ENCODE assay signal across 10 mouse cellular contexts in the genomic region with DNA sequence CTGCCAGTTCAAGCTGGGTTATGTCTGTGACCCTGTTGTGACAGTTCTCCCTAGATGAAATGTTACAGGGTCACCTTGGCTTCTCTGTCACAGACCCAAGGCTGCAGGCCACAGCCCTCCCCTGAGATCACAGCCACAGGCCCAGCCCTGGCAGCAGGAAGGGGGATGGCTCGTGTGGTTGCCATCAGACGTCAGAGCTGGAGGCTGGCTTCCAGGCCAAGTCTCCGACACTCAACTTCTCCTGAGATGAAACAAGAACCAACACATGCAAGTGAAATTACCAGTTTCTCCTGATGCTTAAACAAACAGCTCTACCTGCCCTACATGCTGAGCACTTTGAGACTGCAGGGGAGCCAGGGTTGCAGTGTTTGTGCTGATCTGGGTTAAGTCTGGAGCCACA.
DNase-seq lines count a peak whose midpoint lies in the region; ATAC-seq and TF ChIP-seq lines count a peak whose summit lies in the region.
"Had no signal": no experiment of that assay in that cellular context is flagged by ENCODE, and none has a peak within 500 bp of the region (broad histone marks: within the 10 kb centered on the region; RNA-seq: fewer than 3 reads in every experiment).

No protein-coding gene starts in this region.

- H3K4me1 ChIP-seq in embryonic facial prominence, embryonic 14.5 days (ENCODE audit: control insufficient read depth, insufficient read depth, low read length), result peaks cover 25% of the 10 kb centered on the region
- peaks cover 50% of the 10 kb centered on the region for H3K4me1 ChIP-seq in limb, embryonic 10.5 days
- 0 out of 2 replicates have a peak, but pooled peaks cover 2% of the 10 kb centered on the region for H3K4me1 ChIP-seq in stomach, postnatal 0 days (replicated peaks; ENCODE audit: control insufficient read depth, insufficient read depth)
- H3K4me1 ChIP-seq in midbrain, embryonic 10.5 days, result peaks cover 32% of the 10 kb centered on the region

- 48% methylated on average over 3 of the region's 3 CpGs for WGBS in embryonic facial prominence, embryonic 14.5 days
- WGBS in limb, embryonic 10.5 days, result 13% methylated on average over 3 of the region's 3 CpGs
- 30% methylated on average over 3 of the region's 3 CpGs for WGBS in stomach, postnatal 0 days
- WGBS in midbrain, embryonic 10.5 days, result 62% methylated on average over 3 of the region's 3 CpGs

- H3K4me3 ChIP-seq in embryonic facial prominence, embryonic 14.5 days (ENCODE audit: low read depth, low read length), result no peak overlapping the region
- no peak overlapping the region for H3K4me3 ChIP-seq in limb, embryonic 10.5 days
- no peak overlapping the region for H3K4me3 ChIP-seq in stomach, postnatal 0 days (ENCODE audit: low read depth, low read length)
- no peak overlapping the region for H3K4me3 ChIP-seq in midbrain, embryonic 10.5 days
- H3K4me3 ChIP-seq: limb, embryonic 15.5 days had no signal

- no peaks in the 10 kb centered on the region for H3K36me3 ChIP-seq in embryonic facial prominence, embryonic 14.5 days (ENCODE audit: control insufficient read depth, insufficient read depth, low read length)
- no peaks in the 10 kb centered on the region for H3K36me3 ChIP-seq in limb, embryonic 10.5 days
- no peaks in the 10 kb centered on the region for H3K36me3 ChIP-seq in stomach, postnatal 0 days (ENCODE audit: control insufficient read depth, insufficient read depth, low read length)
- H3K36me3 ChIP-seq in midbrain, embryonic 10.5 days, result no peaks in the 10 kb centered on the region
- H3K36me3 ChIP-seq: limb, embryonic 15.5 days had no signal

- H3K9me3 ChIP-seq in embryonic facial prominence, embryonic 14.5 days (ENCODE audit: control insufficient read depth, low read length), result no peaks in the 10 kb centered on the region
- H3K9me3 ChIP-seq in limb, embryonic 10.5 days (replicated peaks), result no peaks in the 10 kb centered on the region
- H3K9me3 ChIP-seq in stomach, postnatal 0 days (ENCODE audit: control insufficient read depth, low read length), result no peaks in the 10 kb centered on the region
- no peaks in the 10 kb centered on the region for H3K9me3 ChIP-seq in midbrain, embryonic 10.5 days (replicated peaks)
- H3K9me3 ChIP-seq: limb, embryonic 15.5 days had no signal

- DNase-seq in thymus, postnatal 14 days, result peak; percentile 4
- no peak for DNase-seq in thymus, postnatal 10 days (ENCODE audit: low spot score in 2 of 2)
- DNase-seq in embryonic facial prominence, embryonic 14.5 days (ENCODE audit: low spot score), result peak; percentile 55
- DNase-seq in limb, embryonic 10.5 days (ENCODE audit: low spot score), result peak; percentile 51
- DNase-seq in stomach, postnatal 0 days (ENCODE audit: low spot score), result peak; percentile 64
- no peak for DNase-seq in left cerebral cortex, postnatal 14 days (ENCODE audit: low spot score in 2 of 2)
- no peak for DNase-seq in midbrain, embryonic 10.5 days (ENCODE audit: low spot score)
- DNase-seq: kidney, adult 9 months had no signal

- no peak overlapping the region for H3K9ac ChIP-seq in embryonic facial prominence, embryonic 14.5 days (ENCODE audit: low read depth, low read length)
- H3K9ac ChIP-seq in stomach, postnatal 0 days (ENCODE audit: low read length), result 0 out of 2 replicates have a peak overlapping the region, but pooled peaks have one; percentile 27
- H3K9ac ChIP-seq: limb, embryonic 15.5 days had no signal

- TF ChIP-seq CTCF in stomach, postnatal 0 days (IDR thresholded peaks at IDR 0.05; ENCODE audit: low read depth), result no peak

- H3K27ac ChIP-seq in embryonic facial prominence, embryonic 14.5 days (replicated peaks; ENCODE audit: low read depth, low read length), result no peak overlapping the region
- peak overlapping the region; percentile 58; the same call in 1 of the 2 replicates for H3K27ac ChIP-seq in limb, embryonic 10.5 days
- H3K27ac ChIP-seq in stomach, postnatal 0 days (replicated peaks), result peak overlapping the region; percentile 53; the same call in 1 of the 2 replicates
- no peak overlapping the region for H3K27ac ChIP-seq in midbrain, embryonic 10.5 days (replicated peaks)
- H3K27ac ChIP-seq: limb, embryonic 15.5 days had no signal

- ATAC-seq in embryonic facial prominence, embryonic 14.5 days (ENCODE audit: low read depth), result 0 out of 2 replicates have a peak, but pooled peaks have one; percentile 34
- peak; percentile 66 for ATAC-seq in stomach, postnatal 0 days (ENCODE audit: low FRiP score, low TSS enrichment)
- ATAC-seq in CD4-positive, CD25-positive, alpha-beta regulatory T cell, adult 4 months, result no peak

- H3K27me3 ChIP-seq in embryonic facial prominence, embryonic 14.5 days (replicated peaks; ENCODE audit: control insufficient read depth, insufficient read depth, low read length), result no peaks in the 10 kb centered on the region
- 0 out of 2 replicates have a peak, but pooled peaks cover 10% of the 10 kb centered on the region for H3K27me3 ChIP-seq in limb, embryonic 10.5 days (ENCODE audit: low read depth, poor library complexity, severe bottlenecking)
- no peaks in the 10 kb centered on the region for H3K27me3 ChIP-seq in stomach, postnatal 0 days (ENCODE audit: control insufficient read depth, insufficient read depth, low read length)
- H3K27me3 ChIP-seq in midbrain, embryonic 10.5 days (ENCODE audit: low read depth, poor library complexity, severe bottlenecking), result peaks cover 2% of the 10 kb centered on the region; the same call in 1 of the 2 replicates
- H3K27me3 ChIP-seq: limb, embryonic 15.5 days had no signal

- intact Hi-C loops in left cerebral cortex, postnatal 14 days (cut with DNase I), result no loop called here

- TF ChIP-seq EP300 in stomach, postnatal 0 days (optimal IDR thresholded peaks at IDR 0.05), result no peak

- H3K4me2 ChIP-seq in embryonic facial prominence, embryonic 14.5 days (ENCODE audit: low read depth, low read length), result no peak overlapping the region
- no peak overlapping the region for H3K4me2 ChIP-seq in stomach, postnatal 0 days (replicated peaks; ENCODE audit: low read depth)
- H3K4me2 ChIP-seq: limb, embryonic 15.5 days had no signal

Comparison
In these comparisons a context has a peak if more than half of its experiments do, and no peak if none do; other contexts are left out.
1. DNase-seq: peak in thymus, postnatal 14 days (single experiment), embryonic facial prominence, embryonic 14.5 days (single experiment), limb, embryonic 10.5 days (single experiment) and stomach, postnatal 0 days (single experiment); none in thymus, postnatal 10 days (0 of 2), left cerebral cortex, postnatal 14 days (0 of 2) and midbrain, embryonic 10.5 days (single experiment).
2. H3K27ac ChIP-seq: peak in limb, embryonic 10.5 days (single experiment) and stomach, postnatal 0 days (single experiment); none in embryonic facial prominence, embryonic 14.5 days (single experiment) and midbrain, embryonic 10.5 days (single experiment).